Mouse (Mus musculus) megakaryocyte, adult 5-6 weeks (primary cell): Measurements from ENCODE around the gene Tbc1d16. TPM values are rescaled to one million over a fixed set of nuclear protein-coding genes. Genes with fewer than 3 reads are reported as not detected.

Experiments used
- total RNA-seq, 2 experiments: library from RNA; stranded (forward) in 1 of 2; stranded (reverse) in 1 of 2; fragments of 153-499, 151-499 nt in 1 of 2; fragments of 221-1000, 200-1000 nt in 1 of 2; gene quantifications; 2 replicates each; pipeline versions ENCODE4 v1.2.3 to v1.2.4; 2015 to 2017

The Tbc1d16 gene
- total RNA-seq, 2 experiments from 2014 or later = 0.59 to 0.71 TPM

Other genes with a start within 250 kb of the Tbc1d16 start
- gene Enpp7, start 240.3 kb downstream of the Tbc1d16 start, total RNA-seq (2015) = not detected in 2 replicates
- not detected in 2 replicates for gene Enpp7, start 240.3 kb downstream of the Tbc1d16 start, total RNA-seq (2017)
- gene Cbx2, start 205.5 kb downstream of the Tbc1d16 start, total RNA-seq (2015) = 1.5 and 1.6 TPM in 2 replicates
- gene Cbx2, start 205.5 kb downstream of the Tbc1d16 start, total RNA-seq (2017) = 2.8 TPM in 2 replicates
- 3.2 and 5.6 TPM in 2 replicates for gene Cbx8, start 187.5 kb downstream of the Tbc1d16 start, total RNA-seq (2015)
- gene Cbx8, start 187.5 kb downstream of the Tbc1d16 start, total RNA-seq (2017) = 3.0 and 3.6 TPM in 2 replicates
- gene Cbx4, start 142.3 kb downstream of the Tbc1d16 start, total RNA-seq (2015) = 15.3 and 15.5 TPM in 2 replicates
- gene Cbx4, start 142.3 kb downstream of the Tbc1d16 start, total RNA-seq (2017) = 18.0 and 18.4 TPM in 2 replicates
- 0.21 and 0.31 TPM in 2 replicates for gene Ccdc40, start 73 bp upstream of the Tbc1d16 start, total RNA-seq (2015)
- gene Ccdc40, start 73 bp upstream of the Tbc1d16 start, total RNA-seq (2017) = 0.65 and 1.1 TPM in 2 replicates
- 9.3 and 16.5 TPM in 2 replicates for gene Gaa, start 39.4 kb upstream of the Tbc1d16 start, total RNA-seq (2015)
- 8.0 and 9.8 TPM in 2 replicates for gene Gaa, start 39.4 kb upstream of the Tbc1d16 start, total RNA-seq (2017)
- 181 and 188 TPM in 2 replicates for gene Eif4a3, start 71.6 kb upstream of the Tbc1d16 start, total RNA-seq (2015)
- gene Eif4a3, start 71.6 kb upstream of the Tbc1d16 start, total RNA-seq (2017) = 147 TPM in 2 replicates
- not detected in 2 replicates for gene Card14, start 79.3 kb upstream of the Tbc1d16 start, total RNA-seq (2015)
- gene Card14, start 79.3 kb upstream of the Tbc1d16 start, total RNA-seq (2017) = 0.04 TPM in 1 of 2 replicates, not detected in the other
- 12.9 and 15.0 TPM in 2 replicates for gene Sgsh, start 127.0 kb upstream of the Tbc1d16 start, total RNA-seq (2015)
- gene Sgsh, start 127.0 kb upstream of the Tbc1d16 start, total RNA-seq (2017) = 12.9 and 15.8 TPM in 2 replicates
- gene Slc26a11, start 127.1 kb upstream of the Tbc1d16 start, total RNA-seq (2015) = 4.8 and 6.0 TPM in 2 replicates
- gene Slc26a11, start 127.1 kb upstream of the Tbc1d16 start, total RNA-seq (2017) = 1.2 and 3.4 TPM in 2 replicates
- gene Rnf213, start 164.6 kb upstream of the Tbc1d16 start, total RNA-seq (2015) = 108 and 121 TPM in 2 replicates
- gene Rnf213, start 164.6 kb upstream of the Tbc1d16 start, total RNA-seq (2017) = 70.7 and 84.8 TPM in 2 replicates